Mouse (Mus musculus): ENCODE results near the gene Kifc5b. TPM values are rescaled to one million over a fixed set of nuclear protein-coding genes. Genes with fewer than 3 reads are reported as not detected.
"Not testable (repeated sequence)": the region's sequence is repeated elsewhere in the genome, so short reads cannot be mapped to it uniquely, and the experiment has no call there.

The Kifc5b gene
- polyA plus RNA-seq, 1 experiment from 2014 or later = 6.6 TPM

DNA sequence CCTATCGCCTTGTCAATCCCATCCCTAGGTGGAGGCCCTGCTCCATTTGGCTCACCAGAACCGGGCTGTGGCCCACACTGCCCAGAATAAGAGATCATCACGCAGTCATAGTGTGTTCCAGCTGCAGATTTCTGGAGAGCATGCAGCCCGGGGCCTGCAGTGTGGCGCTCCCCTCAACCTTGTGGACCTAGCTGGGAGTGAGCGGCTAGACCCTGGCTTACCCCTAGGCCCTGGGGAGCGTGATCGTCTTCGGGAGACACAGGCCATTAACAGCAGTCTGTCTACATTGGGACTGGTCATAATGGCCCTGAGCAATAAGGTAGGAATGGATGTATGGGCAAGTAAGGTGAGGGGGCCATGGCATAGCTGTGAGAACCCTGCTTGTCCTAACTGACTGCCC lies 8.5 kb downstream of the Kifc5b start:
- not testable (repeated sequence) for H3K27me3 ChIP-seq (replicated peaks); H3K27ac ChIP-seq; H3K4me1 ChIP-seq; H3K9ac ChIP-seq; H3K9me3 ChIP-seq (replicated peaks); H3K4me3 ChIP-seq; H3K4me2 ChIP-seq
- WGBS (ENCODE audit: insufficient replicate concordance) = 94% methylated on average over 9 of the region's 9 CpGs
- ATAC-seq = 0 out of 2 replicates have a peak, but pooled peaks have one; percentile 24
- H3K36me3 ChIP-seq = peaks cover 97% of the 10 kb centered on the region

DNA sequence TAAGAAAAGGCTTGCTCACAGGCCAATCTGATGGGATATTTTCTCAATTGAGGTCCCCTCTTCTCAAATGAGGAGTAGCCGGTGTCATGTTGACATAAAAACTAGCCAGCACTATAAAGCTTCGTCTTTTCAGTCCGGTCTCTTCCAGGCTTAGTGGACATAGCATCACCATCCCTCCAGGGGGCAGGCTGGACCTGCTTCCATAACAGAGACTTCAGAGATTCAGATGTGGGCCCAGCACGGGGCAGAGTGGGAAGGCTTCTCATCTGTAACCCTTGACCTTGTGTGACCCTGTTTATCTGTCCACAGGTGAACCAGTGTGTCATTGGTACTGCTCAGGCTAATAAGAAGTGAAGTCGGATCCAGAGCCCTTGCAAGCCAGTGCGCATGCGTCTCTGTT lies 14.9 kb downstream of the Kifc5b start:
- WGBS (ENCODE audit: insufficient replicate concordance) = 70% methylated on average over 7 of the region's 7 CpGs
- ATAC-seq; H3K9ac ChIP-seq; H3K9me3 ChIP-seq (replicated peaks); H3K27me3 ChIP-seq (replicated peaks); H3K4me3 ChIP-seq; H3K4me2 ChIP-seq: not testable (repeated sequence)
- Histone ChIP-seq H3K27ac (peak overlapping the region; percentile 10; the same call in 1 of the 2 replicates), H3K36me3 (peaks cover 87% of the 10 kb centered on the region), H3K4me1 (peaks cover 27% of the 10 kb centered on the region)

DNA sequence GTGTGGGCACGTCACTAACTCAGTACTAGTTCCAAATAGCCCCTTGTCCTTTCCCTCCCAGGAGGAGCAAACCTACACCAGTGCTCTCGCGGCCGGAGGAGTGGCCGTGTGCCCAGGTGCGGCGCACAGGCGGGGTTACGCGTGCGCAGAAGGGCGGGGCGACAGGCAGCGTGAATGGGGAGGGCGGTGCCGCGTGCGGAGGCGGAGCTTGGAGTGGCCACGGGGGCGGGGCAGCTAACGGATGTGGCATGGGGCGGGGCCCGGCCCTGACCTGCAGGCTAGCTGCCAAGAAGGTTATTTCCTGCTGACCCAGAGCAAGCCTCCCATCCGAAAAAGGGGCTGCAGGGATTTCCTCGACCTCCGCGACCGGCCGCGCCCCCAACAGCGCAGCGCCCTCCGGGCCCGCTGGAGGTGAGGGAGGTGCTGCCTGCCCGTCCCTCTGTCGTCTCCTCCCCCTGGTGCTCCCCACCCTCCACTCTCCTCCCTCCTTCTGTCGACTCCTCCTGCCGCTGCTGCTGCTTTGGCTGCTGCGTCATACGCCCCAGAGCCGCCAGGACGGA lies 16.0 kb downstream of the Kifc5b start, which contains the start of gene Phf1:
Phf1 (plus strand) TSS at position 214 of the 560 bp plus-strand sequence.
- peaks cover 36% of the 10 kb centered on the region for H3K4me1 ChIP-seq
- no peaks in the 10 kb centered on the region for H3K9me3 ChIP-seq (replicated peaks)
- H3K36me3 ChIP-seq = peaks cover 86% of the 10 kb centered on the region
- no peaks in the 10 kb centered on the region for H3K27me3 ChIP-seq (replicated peaks)
- peak within 1 kb of the TSS; percentile 82 for H3K9ac ChIP-seq
- H3K4me3 ChIP-seq = peak within 1 kb of the TSS; percentile 72
- WGBS (ENCODE audit: insufficient replicate concordance) = 0% methylated on average over 41 of the region's 43 CpGs
- H3K4me2 ChIP-seq = peak within 1 kb of the TSS; percentile 100
- peak within 1 kb of the TSS; percentile 81 for H3K27ac ChIP-seq
- peak; percentile 93 for ATAC-seq

DNA sequence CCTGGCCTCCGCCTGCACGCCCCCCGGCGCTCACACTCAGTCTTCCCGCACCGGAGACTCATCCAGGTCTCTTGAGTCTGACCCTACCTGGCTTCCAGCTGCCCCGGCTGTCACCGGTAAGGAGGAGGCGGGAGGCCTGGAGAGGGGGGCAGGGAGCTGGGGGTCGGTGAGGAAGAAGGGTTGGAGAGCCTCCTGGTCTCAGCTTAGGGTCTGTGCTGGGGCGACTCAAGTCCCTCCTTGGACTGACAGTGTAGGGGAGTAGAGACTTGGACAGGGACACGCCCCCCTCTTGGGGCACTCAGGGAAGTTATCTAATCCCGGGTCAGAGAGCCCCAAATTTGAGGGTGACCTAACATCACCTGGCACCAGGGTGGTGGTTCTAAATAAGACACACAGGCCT lies 16.5 kb downstream of the Kifc5b start:
- ATAC-seq = peak; percentile 5; the same call in 1 of the 2 replicates
- peaks cover 82% of the 10 kb centered on the region for H3K36me3 ChIP-seq
- H3K27me3 ChIP-seq (replicated peaks) = no peaks in the 10 kb centered on the region
- peak overlapping the region; percentile 82 for H3K9ac ChIP-seq
- H3K27ac ChIP-seq = peak overlapping the region; percentile 81
- H3K9me3 ChIP-seq (replicated peaks) = no peaks in the 10 kb centered on the region
- WGBS (ENCODE audit: insufficient replicate concordance) = 6% methylated on average over 13 of the region's 13 CpGs
- H3K4me3 ChIP-seq = peak overlapping the region; percentile 72
- peak overlapping the region; percentile 100 for H3K4me2 ChIP-seq
- peaks cover 41% of the 10 kb centered on the region for H3K4me1 ChIP-seq

DNA sequence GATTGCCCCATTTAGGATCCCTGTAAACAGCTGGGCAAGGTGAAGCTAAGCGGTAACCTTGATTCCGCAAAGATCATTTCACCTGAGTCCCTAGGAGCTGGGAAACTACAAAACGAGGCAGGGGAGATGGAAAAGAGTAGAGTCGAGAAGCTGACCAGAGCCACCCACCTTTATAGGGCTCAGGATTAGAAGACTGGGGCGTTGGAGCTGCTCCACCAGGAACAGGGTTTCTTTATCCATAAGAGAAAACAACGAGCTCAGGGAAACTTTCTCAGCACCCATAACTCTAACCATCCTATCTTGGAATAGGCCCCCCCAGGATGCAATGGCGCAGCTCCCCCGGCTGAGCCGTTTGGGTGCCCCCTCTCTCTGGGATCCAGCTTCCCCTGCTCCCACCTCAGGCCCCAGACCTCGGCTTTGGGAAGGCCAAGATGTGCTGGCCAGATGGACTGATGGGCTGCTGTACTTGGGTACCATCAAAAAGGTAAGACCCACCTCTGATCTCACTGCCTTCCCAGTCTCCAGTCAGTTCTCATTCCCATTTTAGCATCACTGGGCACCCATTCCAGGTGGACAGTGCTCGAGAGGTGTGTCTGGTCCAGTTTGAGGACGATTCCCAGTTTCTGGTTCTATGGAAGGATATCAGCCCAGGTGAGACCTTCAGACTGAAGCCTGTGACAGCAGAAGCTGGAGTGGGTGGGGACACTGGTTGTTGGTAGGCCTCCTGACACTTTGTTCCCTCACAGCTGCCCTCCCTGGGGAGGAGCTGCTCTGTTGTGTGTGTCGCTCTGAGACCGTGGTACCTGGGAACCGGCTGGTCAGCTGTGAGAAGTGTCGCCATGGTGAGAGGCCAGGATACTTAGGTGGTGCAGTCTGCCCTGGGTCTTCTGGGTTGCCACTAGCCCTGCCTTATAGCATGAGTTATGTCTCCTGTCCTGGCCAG lies 17.3 kb downstream of the Kifc5b start:
- no peaks in the 10 kb centered on the region for H3K9me3 ChIP-seq (replicated peaks)
- peak overlapping the region; percentile 82; the same call in 1 of the 2 replicates for H3K9ac ChIP-seq
- H3K4me2 ChIP-seq = peak overlapping the region; percentile 100
- 73% methylated on average over 16 of the region's 16 CpGs for WGBS (ENCODE audit: insufficient replicate concordance)
- no peaks in the 10 kb centered on the region for H3K27me3 ChIP-seq (replicated peaks)
- peak overlapping the region; percentile 72 for H3K4me3 ChIP-seq
- no peak for ATAC-seq
- peaks cover 45% of the 10 kb centered on the region for H3K4me1 ChIP-seq
- peaks cover 74% of the 10 kb centered on the region for H3K36me3 ChIP-seq
- peak overlapping the region; percentile 81; the same call in 1 of the 2 replicates for H3K27ac ChIP-seq

DNA sequence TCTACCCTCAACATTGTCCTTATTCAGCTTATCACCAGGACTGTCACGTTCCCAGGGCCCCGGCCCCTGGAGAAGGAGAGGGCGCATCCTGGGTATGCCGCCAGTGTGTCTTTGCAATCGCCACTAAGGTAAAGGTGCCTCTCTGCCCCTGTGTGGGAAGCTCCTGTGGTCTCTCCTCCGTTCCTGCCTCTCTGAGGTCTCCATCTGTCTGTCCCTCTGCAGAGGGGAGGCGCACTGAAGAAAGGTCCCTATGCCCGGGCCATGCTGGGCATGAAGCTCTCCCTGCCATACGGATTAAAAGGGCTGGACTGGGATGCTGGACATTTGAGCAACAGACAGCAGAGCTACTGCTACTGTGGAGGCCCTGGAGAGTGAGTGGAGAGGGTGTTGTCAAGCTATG lies 18.1 kb downstream of the Kifc5b start:
- Histone ChIP-seq H3K9me3 (replicated peaks) (no peaks in the 10 kb centered on the region), H3K4me1 (peaks cover 48% of the 10 kb centered on the region), H3K36me3 (peaks cover 66% of the 10 kb centered on the region), H3K9ac (no peak overlapping the region), H3K4me3 (no peak overlapping the region), H3K27me3 (replicated peaks) (no peaks in the 10 kb centered on the region), H3K4me2 (no peak overlapping the region), H3K27ac (no peak overlapping the region)
- ATAC-seq = no peak
- 84% methylated on average over 9 of the region's 9 CpGs for WGBS (ENCODE audit: insufficient replicate concordance)

DNA sequence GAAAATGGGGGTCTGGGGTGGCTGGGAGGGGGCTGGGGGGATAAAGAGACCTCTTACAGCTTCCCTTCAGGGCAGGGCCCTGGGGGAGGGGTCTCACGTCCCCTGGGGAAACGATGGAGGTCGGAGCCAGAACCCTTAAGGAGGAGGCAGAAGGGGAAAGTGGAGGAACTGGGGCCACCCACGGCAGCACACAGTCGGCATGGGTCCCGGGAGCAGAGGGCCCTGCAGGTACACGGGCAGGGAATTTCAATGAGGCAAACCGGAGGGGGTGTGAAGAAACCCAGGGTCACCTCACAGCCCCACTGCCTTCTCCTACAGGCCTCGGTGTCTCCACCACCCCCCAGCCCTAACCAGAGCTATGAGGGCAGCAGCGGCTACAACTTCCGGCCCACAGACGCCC lies 19.6 kb downstream of the Kifc5b start:
- Histone ChIP-seq H3K27ac (no peak overlapping the region), H3K4me1 (peaks cover 61% of the 10 kb centered on the region), H3K36me3 (peaks cover 52% of the 10 kb centered on the region), H3K4me2 (0 out of 2 replicates have a peak overlapping the region, but pooled peaks have one; percentile 1), H3K9ac (no peak overlapping the region; the same call in 1 of the 2 replicates), H3K27me3 (replicated peaks) (no peaks in the 10 kb centered on the region), H3K9me3 (replicated peaks) (no peaks in the 10 kb centered on the region), H3K4me3 (no peak overlapping the region)
- ATAC-seq = no peak
- WGBS (ENCODE audit: insufficient replicate concordance) = 91% methylated on average over 12 of the region's 12 CpGs

DNA sequence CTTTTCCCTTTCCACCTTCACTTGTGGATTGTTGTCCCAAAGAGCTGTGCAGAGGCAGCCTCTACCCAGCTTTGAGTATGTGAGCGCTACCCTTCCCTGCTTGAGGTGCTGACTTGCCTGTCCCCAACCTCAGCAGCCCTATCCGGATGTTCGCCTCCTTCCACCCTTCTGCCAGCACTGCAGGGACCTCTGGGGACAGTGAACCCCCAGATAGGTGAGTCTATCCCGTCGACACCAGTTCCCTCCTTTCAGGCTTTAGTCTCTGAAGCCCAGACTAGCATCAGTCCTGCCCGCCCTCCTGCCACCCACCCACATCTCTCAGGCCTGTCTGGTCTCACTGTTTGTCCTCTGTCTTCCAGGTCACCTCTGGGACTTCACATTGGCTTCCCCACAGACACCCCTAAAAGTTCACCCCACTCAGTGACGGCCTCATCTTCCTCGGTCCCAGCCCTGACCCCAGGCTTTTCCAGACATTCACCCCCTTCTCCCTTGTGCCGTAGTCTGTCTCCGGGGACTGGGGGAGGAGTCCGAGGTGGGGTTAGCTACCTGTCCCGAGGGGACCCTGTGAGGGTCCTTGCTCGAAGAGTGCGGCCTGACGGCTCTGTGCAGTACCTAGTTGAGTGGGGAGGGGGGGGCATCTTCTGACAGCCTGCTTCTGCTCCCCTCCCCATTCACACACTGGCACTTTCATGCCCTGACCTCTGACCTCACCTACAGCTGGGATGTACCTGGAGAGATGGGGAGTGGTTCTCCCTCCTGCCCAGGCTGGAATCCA lies 20.2 kb downstream of the Kifc5b start:
- Histone ChIP-seq H3K9me3 (replicated peaks) (no peaks in the 10 kb centered on the region), H3K27ac (no peak overlapping the region), H3K4me1 (peaks cover 61% of the 10 kb centered on the region), H3K36me3 (peaks cover 45% of the 10 kb centered on the region), H3K9ac (peak overlapping the region; percentile 1; the same call in 1 of the 2 replicates), H3K4me3 (0 out of 2 replicates have a peak overlapping the region, but pooled peaks have one; percentile 2), H3K27me3 (replicated peaks) (no peaks in the 10 kb centered on the region), H3K4me2 (peak overlapping the region; percentile 97)
- WGBS (ENCODE audit: insufficient replicate concordance) = 79% methylated on average over 15 of the region's 15 CpGs
- no peak for ATAC-seq

DNA sequence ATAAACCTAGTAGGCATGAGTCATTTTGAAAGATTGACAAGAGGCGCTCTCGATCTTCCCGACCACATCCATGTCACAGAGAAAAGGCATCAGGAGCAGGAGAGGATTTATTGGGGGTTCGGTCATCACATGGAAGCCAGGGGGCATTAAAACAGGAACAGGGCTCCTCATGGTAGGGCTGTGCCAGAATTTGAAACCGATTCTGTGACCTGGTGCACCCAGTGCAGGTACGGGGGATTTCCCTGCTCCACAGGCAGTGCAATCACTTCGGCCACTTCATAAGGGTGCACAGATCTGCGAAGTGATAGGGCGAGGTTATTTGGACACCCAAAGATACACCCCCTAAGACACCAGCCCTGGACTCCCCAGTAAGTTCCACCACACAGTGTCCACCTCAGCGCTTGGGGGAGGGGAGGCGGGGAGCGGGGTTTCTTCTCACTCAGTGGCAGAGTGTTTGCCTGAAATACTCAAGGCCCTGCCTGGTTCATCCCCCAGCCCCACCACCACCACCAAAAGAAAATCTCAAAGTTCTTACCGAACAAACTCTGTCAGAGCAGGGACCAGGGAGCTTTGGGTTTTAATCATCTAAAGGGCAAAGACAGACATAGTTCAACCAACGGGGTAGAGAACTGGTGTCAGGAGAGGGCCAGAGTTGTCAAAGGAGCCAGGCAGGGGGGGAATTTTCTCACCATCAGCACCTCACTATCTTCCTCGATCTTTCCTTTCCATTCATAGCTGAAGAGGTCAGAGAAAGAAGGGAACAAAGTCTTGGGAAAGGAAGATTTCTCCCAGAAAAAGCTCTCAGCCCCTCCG lies 21.2 kb downstream of the Kifc5b start:
- ATAC-seq = no peak
- Histone ChIP-seq H3K27me3 (replicated peaks) (no peaks in the 10 kb centered on the region), H3K4me1 (peaks cover 60% of the 10 kb centered on the region), H3K4me3 (peak overlapping the region; percentile 73), H3K36me3 (peaks cover 40% of the 10 kb centered on the region), H3K27ac (peak overlapping the region; percentile 86), H3K9ac (peak overlapping the region; percentile 84), H3K9me3 (replicated peaks) (no peaks in the 10 kb centered on the region), H3K4me2 (peak overlapping the region; percentile 97)
- WGBS (ENCODE audit: insufficient replicate concordance) = 50% methylated on average over 16 of the region's 16 CpGs

DNA sequence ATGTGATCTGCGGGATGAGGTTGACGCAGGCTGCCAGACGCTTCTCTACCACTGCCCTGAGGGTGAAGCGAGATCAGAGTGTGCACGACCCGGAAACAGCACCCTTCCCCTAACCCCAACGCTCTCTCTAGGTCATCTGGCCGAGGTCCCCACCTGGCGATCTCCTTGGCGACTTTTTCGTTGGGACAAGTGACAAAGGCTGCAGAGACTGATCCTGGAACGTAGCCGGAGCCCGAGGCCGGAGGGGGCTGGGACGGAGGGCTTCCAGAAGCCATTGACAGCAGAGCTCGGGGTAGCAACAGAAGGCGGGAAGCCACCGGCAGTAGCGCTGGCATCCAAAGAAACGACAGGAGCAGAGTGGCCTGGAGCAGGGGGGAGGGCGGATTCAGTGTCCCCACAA lies 21.8 kb downstream of the Kifc5b start:
- Histone ChIP-seq H3K4me1 (peaks cover 53% of the 10 kb centered on the region), H3K9me3 (replicated peaks) (no peaks in the 10 kb centered on the region), H3K4me3 (peak overlapping the region; percentile 73), H3K36me3 (peaks cover 40% of the 10 kb centered on the region), H3K4me2 (peak overlapping the region; percentile 97), H3K27ac (peak overlapping the region; percentile 86), H3K9ac (peak overlapping the region; percentile 84), H3K27me3 (replicated peaks) (no peaks in the 10 kb centered on the region)
- under 1% methylated on average over 22 of the region's 22 CpGs for WGBS (ENCODE audit: insufficient replicate concordance)
- no peak for ATAC-seq
